Mouse (Mus musculus) stomach, embryonic 16.5 days (tissue): ENCODE measurements around the gene Ncor1. TPM values are rescaled to one million over a fixed set of nuclear protein-coding genes. Genes with fewer than 3 reads are reported as not detected.
"Not testable (repeated sequence)": the region's sequence is repeated elsewhere in the genome, so short reads cannot be mapped to it uniquely, and the experiment has no call there.

Source experiments
- ATAC-seq: fragments of 200-750 bp; cut with Nextera tagmentation; 2 replicates; pipeline ENCODE4 v1.8.0; 2017; ENCODE audit warnings: moderate number of reproducible peaks, moderate TSS enrichment; ENCODE audit not compliant: insufficient read depth, low FRiP score
- H3K27ac ChIP-seq: fragments of 300-500 bp; sonication (generic); 2 replicates; pipeline ENCODE4 v1.5.1; 2014; ENCODE audit warnings: low read length
- H3K27me3 ChIP-seq: fragments of 300-500 bp; sonication (generic); 2 replicates; pipeline ENCODE4 v1.6.1; 2014; ENCODE audit warnings: low read length, control low read depth, mixed read lengths; ENCODE audit not compliant: control insufficient read depth, insufficient read depth
- H3K36me3 ChIP-seq: fragments of 300-500 bp; sonication (generic); 2 replicates; pipeline ENCODE4 v1.6.1; 2014; ENCODE audit warnings: low read length; ENCODE audit not compliant: control insufficient read depth, insufficient read depth
- H3K4me1 ChIP-seq: fragments of 300-500 bp; sonication (generic); 2 replicates; pipeline ENCODE4 v1.6.1; 2014; ENCODE audit warnings: low read length, control low read depth, mixed read lengths; ENCODE audit not compliant: control insufficient read depth, insufficient read depth
- H3K4me2 ChIP-seq: fragments of 300-500 bp; sonication (generic); 2 replicates; pipeline ENCODE4 v1.6.1; 2014; ENCODE audit warnings: low read depth, low read length, mixed read lengths
- H3K4me3 ChIP-seq: fragments of 300-500 bp; sonication (generic); replicated peaks from 2 replicates; pipeline ENCODE4 v1.5.1; 2014; ENCODE audit warnings: mild to moderate bottlenecking, low read length
- H3K9ac ChIP-seq: fragments of 300-500 bp; sonication (generic); 2 replicates; pipeline ENCODE4 v1.6.1; 2014; ENCODE audit warnings: low read length
- H3K9me3 ChIP-seq: fragments of 300-500 bp; sonication (generic); replicated peaks from 2 replicates; pipeline ENCODE4 v1.6.1; 2016; ENCODE audit warnings: low read length, control low read depth; ENCODE audit not compliant: control insufficient read depth
- WGBS: fragments of 180-500 bp; shearing (Covaris S2); extraction: QIAGEN DNeasy Blood & Tissue Kit; methylation state at CpG from one replicate; pipeline ENCODE4 v1.1.7; 2014; 5-methylcytosine and 5-hydroxymethylcytosine counted together
- polyA plus RNA-seq: library from polyadenylated mRNA; unstranded; fragments of >200 nt; fragmentation: Nextera tagmentation; extraction: Ambion mirVana; gene quantifications from 2 replicates; pipeline ENCODE4 v1.2.1, GENCODE M21; 2015

The Ncor1 gene
- polyA plus RNA-seq, 1 experiment from 2014 or later = 52.7 TPM

- Histone ChIP-seq H3K27me3 (no peaks in the 10 kb centered on the region), H3K4me3 (no peak overlapping the region), H3K27ac (no peak overlapping the region), H3K9me3 (no peaks in the 10 kb centered on the region), H3K9ac (no peak overlapping the region), H3K36me3 (no peaks in the 10 kb centered on the region), H3K4me1 (no peaks in the 10 kb centered on the region), H3K4me2 (no peak overlapping the region)
- ATAC-seq = no peak
- 88% methylated on average over 10 of the region's 10 CpGs for WGBS
Observed at GRCm38 (mm10) chr11:62487540-62488350, 29.4 kb upstream of the Ncor1 start.

GRCm38 (mm10) chr11:62486949-62487348 is 28.6 kb upstream of the Ncor1 start:
- WGBS = 82% methylated on average over 1 of the region's 1 CpGs
- no peaks in the 10 kb centered on the region for H3K9me3 ChIP-seq
- no peaks in the 10 kb centered on the region for H3K4me1 ChIP-seq
- no peaks in the 10 kb centered on the region for H3K36me3 ChIP-seq
- no peak overlapping the region for H3K4me2 ChIP-seq
- H3K9ac ChIP-seq = no peak overlapping the region
- no peak overlapping the region for H3K27ac ChIP-seq
- ATAC-seq = no peak
- H3K4me3 ChIP-seq = no peak overlapping the region
- no peaks in the 10 kb centered on the region for H3K27me3 ChIP-seq

GRCm38 (mm10) chr11:62479581-62479980 is 21.2 kb upstream of the Ncor1 start:
- Histone ChIP-seq H3K9ac (no peak overlapping the region), H3K4me3 (no peak overlapping the region), H3K36me3 (no peaks in the 10 kb centered on the region), H3K27me3 (no peaks in the 10 kb centered on the region), H3K27ac (no peak overlapping the region), H3K4me2 (no peak overlapping the region), H3K4me1 (no peaks in the 10 kb centered on the region), H3K9me3 (no peaks in the 10 kb centered on the region)
- no peak for ATAC-seq
- 80% methylated on average over 5 of the region's 5 CpGs for WGBS

- no peak overlapping the region for H3K9ac ChIP-seq
- 72% methylated on average over 6 of the region's 6 CpGs for WGBS
- H3K4me1 ChIP-seq = no peaks in the 10 kb centered on the region
- H3K9me3 ChIP-seq = no peaks in the 10 kb centered on the region
- no peak overlapping the region for H3K27ac ChIP-seq
- ATAC-seq = no peak
- no peaks in the 10 kb centered on the region for H3K27me3 ChIP-seq
- no peaks in the 10 kb centered on the region for H3K36me3 ChIP-seq
- no peak overlapping the region for H3K4me2 ChIP-seq
- H3K4me3 ChIP-seq = no peak overlapping the region
Observed at GRCm38 (mm10) chr11:62478931-62479330, 20.6 kb upstream of the Ncor1 start.

- Histone ChIP-seq H3K36me3 (no peaks in the 10 kb centered on the region), H3K27ac (no peak overlapping the region), H3K9me3 (no peaks in the 10 kb centered on the region), H3K27me3 (no peaks in the 10 kb centered on the region), H3K4me2 (no peak overlapping the region), H3K4me3 (no peak overlapping the region), H3K9ac (no peak overlapping the region), H3K4me1 (no peaks in the 10 kb centered on the region)
- 90% methylated on average over 4 of the region's 4 CpGs for WGBS
- ATAC-seq = no peak
Observed at GRCm38 (mm10) chr11:62476156-62476555, 17.8 kb upstream of the Ncor1 start.

- Histone ChIP-seq H3K9me3 (no peaks in the 10 kb centered on the region), H3K9ac (no peak overlapping the region), H3K4me1 (no peaks in the 10 kb centered on the region), H3K4me3 (no peak overlapping the region), H3K27me3 (no peaks in the 10 kb centered on the region), H3K36me3 (no peaks in the 10 kb centered on the region), H3K4me2 (no peak overlapping the region), H3K27ac (no peak overlapping the region)
- ATAC-seq = no peak
- 93% methylated on average over 5 of the region's 5 CpGs for WGBS
Observed at GRCm38 (mm10) chr11:62473516-62473915, 15.2 kb upstream of the Ncor1 start.

GRCm38 (mm10) chr11:62470451-62470850 is 12.1 kb upstream of the Ncor1 start:
- Histone ChIP-seq H3K4me1 (no peaks in the 10 kb centered on the region), H3K9me3 (no peaks in the 10 kb centered on the region), H3K36me3 (no peaks in the 10 kb centered on the region), H3K27ac (no peak overlapping the region), H3K4me3 (no peak overlapping the region), H3K4me2 (no peak overlapping the region), H3K27me3 (no peaks in the 10 kb centered on the region), H3K9ac (no peak overlapping the region)
- ATAC-seq = no peak
- WGBS = 91% methylated on average over 6 of the region's 6 CpGs

GRCm38 (mm10) chr11:62467289-62467688 is 8.9 kb upstream of the Ncor1 start:
- not testable (repeated sequence) for H3K4me3 ChIP-seq, ATAC-seq

GRCm38 (mm10) chr11:62466546-62466945 is 8.2 kb upstream of the Ncor1 start:
- no peak for ATAC-seq
- Histone ChIP-seq H3K9ac (no peak overlapping the region), H3K36me3 (no peaks in the 10 kb centered on the region), H3K4me2 (no peak overlapping the region), H3K4me3 (no peak overlapping the region), H3K27ac (no peak overlapping the region), H3K9me3 (no peaks in the 10 kb centered on the region), H3K4me1 (no peaks in the 10 kb centered on the region), H3K27me3 (no peaks in the 10 kb centered on the region)
- 82% methylated on average over 3 of the region's 3 CpGs for WGBS

More at GRCm38 (mm10) chr11:62467289-62467688, 8.9 kb upstream of the Ncor1 start:
- not testable (repeated sequence) for H3K9me3 ChIP-seq, H3K27me3 ChIP-seq, H3K4me1 ChIP-seq, H3K36me3 ChIP-seq, H3K4me2 ChIP-seq, H3K27ac ChIP-seq, H3K9ac ChIP-seq
